Mouse (Mus musculus) gastrocnemius, adult 8-10 months (tissue): ENCODE results near the gene Lancl2. TPM values are rescaled to one million over a fixed set of nuclear protein-coding genes. Genes with fewer than 3 reads are reported as not detected.

Experiments
- DNase-seq, 2 experiments: peaks; one replicate each; pipeline ENCODE4 v3.0.0; 2022; ENCODE audit warnings: low spot score in 2 of 2
- total RNA-seq, 4 experiments: library from RNA; stranded (reverse); gene quantifications; 2 replicates each; pipeline ENCODE4 v1.2.4; 2022

Lancl2 gene
- total RNA-seq: 10 to 100 TPM in 2 of 4 experiments, 1 to 10 TPM in 2; 9.4 to 10.5 (median 9.7) TPM

- DNase-seq: peak; percentile 5 to 8
Observed at GRCm38 (mm10) chr6:57702376-57702742, at the start of gene Lancl2. TSS of gene Lancl2 (plus strand) at chr6:57702540.

- no peak for DNase-seq
Observed at GRCm38 (mm10) chr6:57661295-57661694, 41.0 kb upstream of the Lancl2 start.

- DNase-seq: no peak
Observed at GRCm38 (mm10) chr6:57684156-57684555, 18.2 kb upstream of the Lancl2 start.

GRCm38 (mm10) chr6:57691467-57692261 lies 10.7 kb upstream of the Lancl2 start, which contains the start of gene Pyurf:
TSS of gene Pyurf (minus strand) at chr6:57692078.
- peak; percentile 76 to 81 for DNase-seq

- DNase-seq: no peak
Observed at GRCm38 (mm10) chr6:57693116-57693515, 9.2 kb upstream of the Lancl2 start.

- DNase-seq: no peak
Observed at GRCm38 (mm10) chr6:57701686-57702085, 654 bp upstream of the Lancl2 start.

- DNase-seq: peak; percentile 90 to 93
Observed at GRCm38 (mm10) chr6:57702743-57703499, 581 bp downstream of the Lancl2 start.

- DNase-seq: no peak
Observed at GRCm38 (mm10) chr6:57703703-57704102, 1.4 kb downstream of the Lancl2 start.

GRCm38 (mm10) chr6:57706721-57707120 lies 4.4 kb downstream of the Lancl2 start:
- DNase-seq: no peak

GRCm38 (mm10) chr6:57711726-57712125 lies 9.4 kb downstream of the Lancl2 start:
- DNase-seq: no peak

- no peak for DNase-seq
Observed at GRCm38 (mm10) chr6:57721347-57721746, 19.0 kb downstream of the Lancl2 start.

- DNase-seq: no peak
Observed at GRCm38 (mm10) chr6:57742749-57743148, 40.4 kb downstream of the Lancl2 start.

GRCm38 (mm10) chr6:57743333-57743732 lies 41.0 kb downstream of the Lancl2 start:
- DNase-seq: no peak

GRCm38 (mm10) chr6:57744123-57744522 lies 41.8 kb downstream of the Lancl2 start:
- DNase-seq: no peak

- DNase-seq: no peak
Observed at GRCm38 (mm10) chr6:57744974-57745747, 42.8 kb downstream of the Lancl2 start.

GRCm38 (mm10) chr6:57745748-57746129 lies 43.4 kb downstream of the Lancl2 start:
- DNase-seq: no peak

GRCm38 (mm10) chr6:57753962-57754759 lies 51.8 kb downstream of the Lancl2 start:
- DNase-seq: no peak

- DNase-seq: no peak
Observed at GRCm38 (mm10) chr6:57763054-57763453, 60.7 kb downstream of the Lancl2 start.

- no peak for DNase-seq
Observed at GRCm38 (mm10) chr6:57765095-57765878, 62.9 kb downstream of the Lancl2 start.

GRCm38 (mm10) chr6:57766287-57766686 lies 63.9 kb downstream of the Lancl2 start:
- DNase-seq: no peak
